Mouse (Mus musculus): ENCODE measurements at regions not wholly inside any gene's neighbourhood (a gene's known extent, or its start where the extent isn't known, plus 50 kb on each side); places are given as distances from the start of the nearest gene placed in this dataset.

DNA sequence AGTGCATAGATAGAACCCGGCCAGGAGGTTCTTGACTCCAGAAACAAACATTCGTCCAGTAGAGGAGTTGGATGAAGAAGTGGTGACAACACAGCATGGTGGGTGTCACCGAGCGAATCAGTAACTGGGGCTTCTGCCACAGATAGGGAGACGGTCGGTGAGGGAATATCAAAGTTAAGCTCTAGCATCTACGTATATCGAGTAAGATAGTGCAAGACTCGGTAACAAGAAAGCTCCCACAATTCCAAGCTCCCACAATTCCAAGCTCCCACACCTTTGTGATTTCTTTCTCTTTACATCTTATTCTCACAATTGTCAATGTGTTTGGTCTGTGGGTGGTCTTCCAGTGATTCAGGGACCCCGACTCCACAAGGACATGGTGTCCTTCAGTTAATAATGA, 222.2 kb downstream of the 1500009L16Rik start:
- Histone ChIP-seq H3K27ac (no peak overlapping the region), H3K4me1 (peaks cover 35% of the 10 kb centered on the region), H3K9ac (no peak overlapping the region), H3K4me3 (no peak overlapping the region), H3K4me2 (peak overlapping the region; percentile 19), H3K9me3 (replicated peaks) (no peaks in the 10 kb centered on the region), H3K36me3 (no peaks in the 10 kb centered on the region), H3K27me3 (replicated peaks) (no peaks in the 10 kb centered on the region)
- WGBS (ENCODE audit: insufficient replicate concordance) = 76% methylated on average over 10 of the region's 10 CpGs
- no peak for ATAC-seq

DNA sequence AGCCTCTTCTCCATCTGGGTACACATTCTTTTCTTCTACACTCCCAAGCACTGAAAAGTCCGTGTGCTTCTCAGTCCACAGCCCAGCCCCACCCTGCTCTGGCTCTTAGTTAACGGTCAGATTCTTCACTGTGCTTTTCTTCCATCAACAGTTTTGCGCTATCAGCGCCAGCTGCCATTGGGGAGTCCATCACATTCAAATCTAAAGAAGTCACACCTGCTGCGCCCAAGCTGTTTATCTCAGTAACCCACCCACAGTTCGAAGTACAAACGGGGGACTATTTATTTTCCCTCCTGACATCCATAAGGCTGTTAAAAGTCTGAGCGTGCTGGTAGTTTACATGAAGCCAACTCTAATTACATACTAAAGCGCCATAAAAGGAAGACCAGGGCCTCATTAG, 222.8 kb downstream of the 1500009L16Rik start:
- Histone ChIP-seq H3K4me3 (no peak overlapping the region), H3K4me1 (peaks cover 35% of the 10 kb centered on the region), H3K4me2 (peak overlapping the region; percentile 19), H3K27ac (no peak overlapping the region), H3K36me3 (no peaks in the 10 kb centered on the region), H3K9ac (no peak overlapping the region), H3K9me3 (replicated peaks) (no peaks in the 10 kb centered on the region), H3K27me3 (replicated peaks) (no peaks in the 10 kb centered on the region)
- 41% methylated on average over 9 of the region's 9 CpGs for WGBS (ENCODE audit: insufficient replicate concordance)
- ATAC-seq = peak; percentile 80

DNA sequence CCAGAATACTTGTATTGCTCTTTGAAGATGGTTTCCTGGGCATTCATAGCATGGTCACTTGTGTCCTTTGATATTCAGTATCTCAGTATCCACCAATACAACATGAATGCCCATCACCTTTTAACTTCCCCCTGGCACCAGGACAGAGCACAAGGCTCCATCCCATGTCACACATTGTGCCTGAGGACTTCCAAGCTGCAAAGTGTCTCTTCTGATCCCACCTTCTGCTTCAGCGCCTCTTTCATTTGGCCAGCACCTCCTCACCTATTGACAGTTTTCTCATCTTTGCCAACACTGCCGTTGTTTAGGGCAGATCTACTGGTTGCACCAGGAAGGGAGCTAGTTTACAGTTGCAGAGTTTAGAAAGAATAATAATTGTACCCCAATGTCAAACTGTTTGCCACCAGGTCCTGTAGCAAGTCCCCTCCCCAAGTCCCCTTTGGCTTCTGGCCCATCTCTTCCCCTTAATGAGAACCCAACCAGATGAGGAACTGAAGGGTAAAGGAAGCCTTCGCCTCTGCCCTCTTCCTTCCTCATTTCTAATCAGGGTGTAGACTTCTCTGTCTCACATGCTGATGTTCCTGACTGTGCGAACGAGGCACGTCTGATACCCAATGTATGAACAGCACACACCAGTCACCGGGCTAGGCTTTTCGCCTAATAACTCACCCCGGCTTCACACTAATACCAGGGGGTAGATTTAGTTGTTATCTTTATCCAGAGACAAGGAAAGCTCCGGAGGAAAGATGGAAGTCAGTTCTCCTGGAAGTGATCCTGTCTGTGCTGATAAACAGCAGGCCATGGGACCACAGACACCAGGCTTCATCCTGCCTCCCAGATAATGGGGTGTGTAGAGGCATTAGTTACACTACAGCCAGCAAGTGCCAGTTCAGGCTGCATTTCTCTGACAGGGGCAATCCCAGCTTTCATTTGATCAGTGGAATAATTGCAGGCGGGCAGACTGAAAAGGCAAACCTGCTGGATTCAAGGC, 223.8 kb downstream of the 1500009L16Rik start:
- Histone ChIP-seq H3K36me3 (no peaks in the 10 kb centered on the region), H3K4me2 (no peak overlapping the region), H3K27me3 (replicated peaks) (no peaks in the 10 kb centered on the region), H3K9ac (no peak overlapping the region), H3K4me3 (no peak overlapping the region), H3K27ac (peak overlapping the region; percentile 10; the same call in 1 of the 2 replicates), H3K9me3 (replicated peaks) (no peaks in the 10 kb centered on the region), H3K4me1 (peaks cover 35% of the 10 kb centered on the region)
- peak; percentile 50; the same call in 1 of the 2 replicates for ATAC-seq
- 22% methylated on average over 11 of the region's 11 CpGs for WGBS (ENCODE audit: insufficient replicate concordance)

DNA sequence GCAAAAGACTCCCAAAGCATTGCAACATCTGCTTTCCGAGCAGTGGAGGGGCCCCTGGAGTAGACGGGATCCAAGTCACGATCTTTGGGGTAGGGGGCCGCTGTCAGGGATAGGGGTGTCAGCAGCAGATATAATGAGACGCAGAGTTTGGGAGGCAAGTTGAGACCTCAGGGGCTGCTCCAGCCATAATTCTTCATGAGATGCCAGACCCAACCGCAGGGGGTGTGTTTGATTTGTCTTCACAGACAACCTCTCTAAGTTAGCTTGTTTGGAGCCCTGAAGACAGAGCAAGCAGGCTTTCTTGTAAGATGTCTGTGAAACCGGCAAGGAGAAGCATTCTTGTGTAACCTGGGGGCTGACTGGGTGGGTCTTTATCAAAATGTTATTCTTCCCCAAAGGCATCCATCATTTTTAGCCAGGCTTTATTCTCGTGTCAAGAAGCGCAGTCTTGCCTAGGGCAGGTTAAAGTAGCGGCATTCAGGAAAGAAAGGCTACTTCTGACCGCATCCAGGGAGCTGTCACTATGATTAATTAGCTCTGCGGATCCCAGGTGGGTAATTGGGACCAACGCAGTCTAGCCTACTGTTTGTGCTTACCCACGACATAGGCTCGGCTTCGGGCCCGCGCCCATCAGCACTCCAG, 234.6 kb downstream of the 1500009L16Rik start:
- WGBS (ENCODE audit: insufficient replicate concordance) = 71% methylated on average over 18 of the region's 18 CpGs
- ATAC-seq = no peak
- no peaks in the 10 kb centered on the region for H3K4me1 ChIP-seq
- no peaks in the 10 kb centered on the region for H3K9me3 ChIP-seq (replicated peaks)
- no peak overlapping the region for H3K9ac ChIP-seq
- no peak overlapping the region for H3K4me2 ChIP-seq
- no peaks in the 10 kb centered on the region for H3K36me3 ChIP-seq
- H3K27ac ChIP-seq = no peak overlapping the region
- H3K27me3 ChIP-seq (replicated peaks) = no peaks in the 10 kb centered on the region
- H3K4me3 ChIP-seq = no peak overlapping the region

DNA sequence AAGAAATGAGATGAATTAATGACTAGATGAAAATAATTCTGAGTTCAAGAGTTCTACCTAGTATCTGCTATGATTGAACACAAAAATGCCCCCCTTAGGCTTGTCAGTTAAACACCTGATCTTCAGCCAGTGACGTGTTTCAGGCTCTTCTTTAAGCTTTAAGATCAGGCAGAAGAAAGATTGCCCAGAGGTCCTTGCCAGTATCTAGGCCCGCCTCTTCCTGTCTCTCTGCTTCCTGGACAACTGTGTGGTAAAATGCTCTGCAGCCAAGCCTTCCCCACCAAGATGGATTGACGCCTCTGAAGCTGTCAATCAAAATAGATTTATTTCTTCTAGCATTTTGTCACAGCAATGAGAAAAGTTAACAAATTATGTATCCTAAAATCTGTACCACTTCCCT, 235.7 kb downstream of the 1500009L16Rik start:
- no peaks in the 10 kb centered on the region for H3K27me3 ChIP-seq (replicated peaks)
- H3K9ac ChIP-seq = no peak overlapping the region
- H3K36me3 ChIP-seq = no peaks in the 10 kb centered on the region
- no peak overlapping the region for H3K4me3 ChIP-seq
- H3K4me2 ChIP-seq = no peak overlapping the region
- no peak for ATAC-seq
- H3K4me1 ChIP-seq = no peaks in the 10 kb centered on the region
- WGBS (ENCODE audit: insufficient replicate concordance) = 54% methylated on average over 3 of the region's 3 CpGs
- H3K9me3 ChIP-seq (replicated peaks) = no peaks in the 10 kb centered on the region
- H3K27ac ChIP-seq = no peak overlapping the region

DNA sequence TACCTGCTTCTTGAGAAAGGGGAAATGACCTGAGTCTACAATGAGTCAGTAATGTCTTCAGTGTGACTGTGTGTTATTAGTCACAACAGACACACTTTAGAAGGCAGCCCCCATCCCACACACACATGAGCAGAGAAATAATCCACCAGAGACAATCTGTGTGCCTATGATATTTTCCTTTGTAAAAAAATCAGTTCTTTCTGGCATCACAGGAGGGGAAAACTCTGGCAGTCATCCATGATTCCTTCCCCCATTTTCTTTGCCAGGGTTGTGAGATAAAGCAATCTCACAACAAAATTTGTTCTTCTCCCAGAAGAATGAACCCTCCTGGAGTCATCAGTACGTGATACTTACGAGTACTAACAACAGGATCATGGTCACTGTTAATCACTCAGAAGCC, 236.2 kb downstream of the 1500009L16Rik start:
- Histone ChIP-seq H3K27ac (no peak overlapping the region), H3K9ac (no peak overlapping the region), H3K27me3 (replicated peaks) (no peaks in the 10 kb centered on the region), H3K4me2 (no peak overlapping the region), H3K9me3 (replicated peaks) (no peaks in the 10 kb centered on the region), H3K4me3 (no peak overlapping the region), H3K36me3 (no peaks in the 10 kb centered on the region), H3K4me1 (no peaks in the 10 kb centered on the region)
- 74% methylated on average over 2 of the region's 2 CpGs for WGBS (ENCODE audit: insufficient replicate concordance)
- no peak for ATAC-seq

DNA sequence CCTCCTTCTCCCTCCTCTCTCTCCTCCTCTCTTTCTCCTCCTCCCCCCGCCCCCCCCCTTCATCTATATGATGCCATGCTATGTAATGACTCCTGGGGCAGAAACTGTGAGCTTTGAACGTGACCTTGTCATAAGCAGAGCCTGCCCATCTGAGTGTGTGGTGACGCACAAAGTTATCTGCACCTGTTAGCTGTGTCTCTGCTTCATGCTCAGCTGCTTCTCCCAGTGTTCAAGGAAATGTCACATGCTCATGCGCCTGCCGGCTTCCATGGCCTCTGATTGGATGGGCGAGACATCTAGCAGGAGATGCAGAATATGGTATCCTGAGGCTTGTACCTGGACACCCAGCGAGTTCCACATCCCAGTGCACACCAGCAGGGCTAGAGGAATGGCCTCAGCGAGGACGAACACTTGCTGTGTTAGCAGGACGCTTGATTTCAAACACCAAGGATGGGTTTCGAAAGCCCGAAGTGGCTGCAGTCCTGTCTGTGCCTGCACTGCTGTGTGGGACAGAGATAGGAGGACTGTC, 240.6 kb downstream of the 1500009L16Rik start:
- Histone ChIP-seq H3K9ac (no peak overlapping the region), H3K4me1 (no peaks in the 10 kb centered on the region), H3K4me2 (no peak overlapping the region), H3K36me3 (no peaks in the 10 kb centered on the region), H3K27me3 (replicated peaks) (no peaks in the 10 kb centered on the region), H3K4me3 (no peak overlapping the region), H3K27ac (no peak overlapping the region), H3K9me3 (replicated peaks) (no peaks in the 10 kb centered on the region)
- WGBS (ENCODE audit: insufficient replicate concordance) = 74% methylated on average over 12 of the region's 12 CpGs
- ATAC-seq = no peak

DNA sequence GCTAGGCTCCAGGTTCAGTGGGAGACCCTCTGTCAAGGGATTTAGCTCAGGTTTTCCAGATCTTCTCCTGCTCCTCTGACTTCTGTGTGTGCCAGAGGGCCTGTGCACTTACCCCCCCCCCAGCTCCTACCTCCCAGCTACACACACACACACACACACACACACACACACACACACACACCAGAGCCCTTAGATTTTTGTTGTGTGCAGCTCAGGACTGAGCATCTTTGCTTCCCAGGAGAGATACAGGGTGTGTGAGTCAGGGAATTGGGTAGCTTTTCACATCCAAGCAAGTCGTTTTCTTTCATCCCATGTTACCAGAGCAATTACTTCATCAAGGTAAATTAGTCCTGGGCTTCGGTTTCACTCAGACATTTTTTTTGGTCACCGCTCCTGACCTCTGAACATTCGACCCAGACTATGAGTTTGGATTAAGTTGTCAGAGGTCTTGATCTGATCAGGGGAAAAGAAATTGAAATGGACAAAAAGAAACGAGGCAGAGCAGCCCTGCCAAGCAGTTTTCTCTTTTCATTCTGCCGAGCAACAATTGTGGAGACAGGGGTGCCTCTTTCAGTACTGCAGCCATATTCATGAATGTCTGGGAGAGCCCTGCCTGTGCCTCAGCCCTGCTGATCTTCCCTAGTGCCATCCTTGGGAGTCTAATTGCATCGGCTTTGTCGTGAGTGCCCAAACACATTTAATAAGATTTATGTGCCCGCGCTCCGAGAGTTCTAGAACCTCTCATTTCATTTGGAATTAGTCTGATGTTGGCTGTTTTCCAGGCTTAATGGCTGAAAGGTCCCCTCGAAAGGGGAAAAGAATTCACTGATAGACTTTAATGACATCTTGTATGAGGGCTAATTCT, 241.3 kb downstream of the 1500009L16Rik start:
- WGBS (ENCODE audit: insufficient replicate concordance) = 64% methylated on average over 12 of the region's 12 CpGs
- H3K4me1 ChIP-seq = no peaks in the 10 kb centered on the region
- no peak overlapping the region for H3K4me3 ChIP-seq
- H3K9me3 ChIP-seq (replicated peaks) = no peaks in the 10 kb centered on the region
- no peak for ATAC-seq
- no peak overlapping the region for H3K27ac ChIP-seq
- no peaks in the 10 kb centered on the region for H3K36me3 ChIP-seq
- no peak overlapping the region for H3K4me2 ChIP-seq
- no peaks in the 10 kb centered on the region for H3K27me3 ChIP-seq (replicated peaks)
- H3K9ac ChIP-seq = no peak overlapping the region

DNA sequence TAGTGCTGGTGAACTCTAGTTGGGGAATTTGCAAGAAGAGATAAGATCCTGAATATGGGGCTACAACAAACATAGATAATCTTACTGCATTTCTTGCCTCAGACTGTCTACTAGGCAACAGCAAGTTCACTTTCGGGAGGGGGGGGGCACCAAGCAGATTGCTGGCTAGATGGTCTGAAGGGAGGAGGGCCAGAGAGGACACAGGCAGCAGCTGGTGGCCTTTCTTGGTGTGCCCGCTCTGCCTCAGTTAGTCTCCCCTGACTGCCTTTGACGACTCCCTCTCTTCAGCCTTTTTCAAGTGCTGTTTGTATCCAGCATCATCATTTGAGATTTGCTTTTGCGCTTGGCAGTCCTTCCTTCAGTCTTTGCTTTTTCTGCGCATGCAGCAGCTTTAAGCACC, 242.2 kb downstream of the 1500009L16Rik start:
- H3K27ac ChIP-seq = no peak overlapping the region
- H3K9ac ChIP-seq = no peak overlapping the region
- 60% methylated on average over 5 of the region's 5 CpGs for WGBS (ENCODE audit: insufficient replicate concordance)
- H3K4me3 ChIP-seq = no peak overlapping the region
- H3K4me2 ChIP-seq = no peak overlapping the region
- ATAC-seq = no peak
- no peaks in the 10 kb centered on the region for H3K4me1 ChIP-seq
- H3K36me3 ChIP-seq = no peaks in the 10 kb centered on the region
- no peaks in the 10 kb centered on the region for H3K9me3 ChIP-seq (replicated peaks)
- H3K27me3 ChIP-seq (replicated peaks) = no peaks in the 10 kb centered on the region

DNA sequence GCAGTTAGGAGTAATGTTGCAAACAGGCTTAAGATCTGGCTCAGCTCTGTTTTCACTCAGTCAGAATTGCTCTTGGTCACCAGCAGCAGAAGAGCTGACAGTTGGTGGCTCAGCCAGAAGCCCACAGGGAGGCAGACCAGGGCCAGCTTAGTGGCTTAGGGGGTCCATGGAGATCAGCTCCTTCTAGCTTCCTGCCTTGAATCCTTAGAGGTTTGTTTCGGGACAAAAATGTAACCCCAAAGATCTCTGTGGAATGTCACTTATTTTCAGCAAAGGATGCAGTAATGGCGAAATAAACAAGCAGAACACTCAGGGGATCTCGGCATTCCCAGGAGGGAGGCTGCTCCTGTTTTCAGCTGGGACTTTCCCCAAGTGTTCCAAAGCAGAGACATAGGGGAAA, 247.8 kb downstream of the 1500009L16Rik start:
- Histone ChIP-seq H3K36me3 (no peaks in the 10 kb centered on the region), H3K9ac (no peak overlapping the region), H3K4me3 (no peak overlapping the region), H3K27ac (no peak overlapping the region), H3K9me3 (replicated peaks) (no peaks in the 10 kb centered on the region), H3K27me3 (replicated peaks) (no peaks in the 10 kb centered on the region), H3K4me2 (no peak overlapping the region), H3K4me1 (no peaks in the 10 kb centered on the region)
- no peak for ATAC-seq
- 53% methylated on average over 3 of the region's 3 CpGs for WGBS (ENCODE audit: insufficient replicate concordance)

DNA sequence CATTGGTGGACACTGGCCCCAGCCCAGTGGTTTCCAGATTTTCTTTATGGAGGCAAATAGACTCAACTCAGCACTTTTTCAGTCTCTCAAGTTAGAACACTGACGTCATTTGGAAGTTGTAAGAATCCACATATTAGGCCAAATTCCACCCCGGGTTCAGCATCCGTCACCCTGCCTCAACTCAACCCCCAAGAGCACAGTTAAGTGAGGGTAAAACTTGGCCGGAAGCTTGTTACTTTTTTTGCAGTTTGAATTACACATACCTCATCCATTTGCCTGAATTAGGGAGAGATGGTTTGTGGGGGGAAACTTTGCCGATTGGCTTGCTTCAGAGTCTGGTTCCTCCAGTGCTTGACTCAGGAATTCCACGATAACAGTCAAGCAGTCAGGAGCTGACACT, 251.9 kb downstream of the 1500009L16Rik start:
- Histone ChIP-seq H3K4me1 (no peaks in the 10 kb centered on the region), H3K4me2 (no peak overlapping the region), H3K27ac (no peak overlapping the region), H3K9ac (no peak overlapping the region), H3K4me3 (no peak overlapping the region), H3K36me3 (no peaks in the 10 kb centered on the region), H3K27me3 (replicated peaks) (no peaks in the 10 kb centered on the region), H3K9me3 (replicated peaks) (no peaks in the 10 kb centered on the region)
- no peak for ATAC-seq
- WGBS (ENCODE audit: insufficient replicate concordance) = 67% methylated on average over 6 of the region's 6 CpGs

Measured in liver, embryonic 12.5 days (tissue).